Mouse (Mus musculus): Measurements from ENCODE around the gene Tk1. TPM values are rescaled to one million over a fixed set of nuclear protein-coding genes. Genes with fewer than 3 reads are reported as not detected.

Gene Tk1
- total and polyA plus RNA-seq, 3 experiments = 172 to 188 TPM; not detected in 1

- Histone ChIP-seq H3K9me3 (replicated peaks; ENCODE audit: insufficient read depth, low read length) (no peaks in the 10 kb centered on the region), H3K4me3 (ENCODE audit: control insufficient read depth in 1 of 2, insufficient read depth in 1 of 2, low read depth in 2 of 2, low read length in 2 of 2) (no peak overlapping the region), H3K36me3 (ENCODE audit: control insufficient read depth in 1 of 2, insufficient read depth in 2 of 2, low read length in 2 of 2) (peaks cover 2 to 15% of the 10 kb centered on the region in 2 experiments; a peak in 3 of 4 replicates), H3K9ac (ENCODE audit: control insufficient read depth, low read depth, low read length, poor library complexity, severe bottlenecking) (no peak overlapping the region), H3K27me3 (ENCODE audit: control insufficient read depth in 1 of 2, insufficient read depth in 2 of 2, low read length in 2 of 2) (no peaks in the 10 kb centered on the region), H3K27ac (ENCODE audit: control insufficient read depth, low read depth, low read length) (peak overlapping the region; percentile 26; the same call in 1 of the 2 replicates), H3K4me1 (ENCODE audit: control insufficient read depth in 1 of 2, insufficient read depth in 2 of 2, low read length in 2 of 2) (0 out of 4 replicates have a peak, but pooled peaks cover 0 to 2% of the 10 kb centered on the region in 2 experiments), H3K79me2 (ENCODE audit: control insufficient read depth, insufficient read depth, low read length, poor library complexity) (no peaks in the 10 kb centered on the region)
- DNase-seq (ENCODE audit: low read depth, low spot score) = no peak
- TF ChIP-seq ZNF384 (IDR thresholded peaks at IDR 0.05; ENCODE audit: low read depth, low read length) (peak; percentile 15; the same call in 1 of the 2 replicates), ZMIZ1 (IDR thresholded peaks at IDR 0.05; ENCODE audit: low read depth, low read length) (no peak)
Observed at GRCm38 (mm10) chr11:117858392-117858791, 32.5 kb upstream of the Tk1 start.

- H3K9ac ChIP-seq (ENCODE audit: control insufficient read depth, low read depth, low read length, poor library complexity, severe bottlenecking) = no peak overlapping the region
- no peak overlapping the region for H3K4me3 ChIP-seq (ENCODE audit: control insufficient read depth in 1 of 2, insufficient read depth in 1 of 2, low read depth in 2 of 2, low read length in 2 of 2)
- H3K27ac ChIP-seq (ENCODE audit: control insufficient read depth, low read depth, low read length) = 0 out of 2 replicates have a peak overlapping the region, but pooled peaks have one; percentile 2
- peaks cover 2 to 21% of the 10 kb centered on the region in 2 experiments; a peak in 3 of 4 replicates for H3K36me3 ChIP-seq (ENCODE audit: control insufficient read depth in 1 of 2, insufficient read depth in 2 of 2, low read length in 2 of 2)
- DNase-seq (ENCODE audit: low read depth, low spot score) = peak; percentile 69
- H3K4me1 ChIP-seq (ENCODE audit: control insufficient read depth in 1 of 2, insufficient read depth in 2 of 2, low read length in 2 of 2) = 0 out of 4 replicates have a peak, but pooled peaks cover 0 to 2% of the 10 kb centered on the region in 2 experiments
- H3K79me2 ChIP-seq (ENCODE audit: control insufficient read depth, insufficient read depth, low read length, poor library complexity) = no peaks in the 10 kb centered on the region; the same call in 1 of the 2 replicates
- no peaks in the 10 kb centered on the region for H3K9me3 ChIP-seq (replicated peaks; ENCODE audit: insufficient read depth, low read length)
- TF ChIP-seq POLR2AphosphoS2 (IDR thresholded peaks at IDR 0.05; ENCODE audit: low read length) (peak; percentile 4; the same call in 1 of the 2 replicates), TBP (IDR thresholded peaks at IDR 0.05; ENCODE audit: low read depth, low read length) (peak; percentile 78), SIN3A (IDR thresholded peaks at IDR 0.05; ENCODE audit: low read length) (no peak), CTCF (IDR thresholded peaks at IDR 0.05 in 2 of 3, conservative IDR thresholded peaks at IDR 0.05 in 1 of 3; ENCODE audit: control insufficient read depth in 1 of 3, insufficient read depth in 1 of 3, low read depth in 2 of 3, low read length in 3 of 3, poor library complexity in 1 of 3, severe bottlenecking in 1 of 3) (no peak), E2F4 (IDR thresholded peaks at IDR 0.05; ENCODE audit: borderline replicate concordance, low read depth, low read length) (no peak), POLR2A (IDR thresholded peaks at IDR 0.05; ENCODE audit: control insufficient read depth in 1 of 2, insufficient read depth in 1 of 2, low read depth in 1 of 2, low read length in 2 of 2, poor library complexity in 1 of 2) (peak in 1 of 2 experiments; percentile 48; a peak in 2 of 4 replicates), ZNF384 (IDR thresholded peaks at IDR 0.05; ENCODE audit: low read depth, low read length) (no peak), UBTF (IDR thresholded peaks at IDR 0.05; ENCODE audit: borderline replicate concordance, insufficient read depth, low read depth, low read length) (no peak)
- H3K27me3 ChIP-seq (ENCODE audit: control insufficient read depth in 1 of 2, insufficient read depth in 2 of 2, low read length in 2 of 2) = no peaks in the 10 kb centered on the region
Observed at GRCm38 (mm10) chr11:117857462-117857861, 31.6 kb upstream of the Tk1 start.

GRCm38 (mm10) chr11:117855975-117856374 lies 30.1 kb upstream of the Tk1 start:
- no peak overlapping the region for H3K27ac ChIP-seq (ENCODE audit: control insufficient read depth, low read depth, low read length)
- peaks cover 2 to 3% of the 10 kb centered on the region in 2 experiments; a peak in 1 of 4 replicates for H3K4me1 ChIP-seq (ENCODE audit: control insufficient read depth in 1 of 2, insufficient read depth in 2 of 2, low read length in 2 of 2)
- TF ChIP-seq ETS1 (IDR thresholded peaks at IDR 0.05; ENCODE audit: low read depth, low read length) (no peak), MYC (IDR thresholded peaks at IDR 0.05; ENCODE audit: low read depth, low read length) (no peak), MAFK (IDR thresholded peaks at IDR 0.05; ENCODE audit: borderline replicate concordance, low read depth, low read length) (peak; percentile 89)
- H3K36me3 ChIP-seq (ENCODE audit: control insufficient read depth in 1 of 2, insufficient read depth in 2 of 2, low read length in 2 of 2) = peaks cover 8 to 28% of the 10 kb centered on the region in 2 experiments
- H3K9me3 ChIP-seq (replicated peaks; ENCODE audit: insufficient read depth, low read length) = no peaks in the 10 kb centered on the region
- peaks cover 7% of the 10 kb centered on the region for H3K79me2 ChIP-seq (ENCODE audit: control insufficient read depth, insufficient read depth, low read length, poor library complexity)
- H3K27me3 ChIP-seq (ENCODE audit: control insufficient read depth in 1 of 2, insufficient read depth in 2 of 2, low read length in 2 of 2) = no peaks in the 10 kb centered on the region
- H3K4me3 ChIP-seq (ENCODE audit: control insufficient read depth in 1 of 2, insufficient read depth in 1 of 2, low read depth in 2 of 2, low read length in 2 of 2) = no peak overlapping the region
- DNase-seq (ENCODE audit: low read depth, low spot score) = no peak
- no peak overlapping the region for H3K9ac ChIP-seq (ENCODE audit: control insufficient read depth, low read depth, low read length, poor library complexity, severe bottlenecking)

All from MEL (cell line).